Mouse (Mus musculus): Measurements from ENCODE around the gene Cables2. TPM values are rescaled to one million over a fixed set of nuclear protein-coding genes. Genes with fewer than 3 reads are reported as not detected.

The Cables2 gene
- polyA plus RNA-seq, 1 experiment from 2014 or later, result 29.6 TPM

GRCm38 (mm10) chr2:180302201-180302600 is 28.9 kb upstream of the Cables2 start:
- no peak overlapping the region for H3K4me3 ChIP-seq
- no peak for ATAC-seq (ENCODE audit: low FRiP score, low read depth)
- no peak overlapping the region for H3K4me2 ChIP-seq
- no peaks in the 10 kb centered on the region for H3K36me3 ChIP-seq
- H3K9me3 ChIP-seq, result no peaks in the 10 kb centered on the region
- 81% methylated on average over 4 of the region's 4 CpGs for WGBS
- no peaks in the 10 kb centered on the region for H3K4me1 ChIP-seq (replicated peaks)
- no peaks in the 10 kb centered on the region for H3K27me3 ChIP-seq
- H3K27ac ChIP-seq (replicated peaks), result no peak overlapping the region
- no peak overlapping the region for H3K9ac ChIP-seq

DNA sequence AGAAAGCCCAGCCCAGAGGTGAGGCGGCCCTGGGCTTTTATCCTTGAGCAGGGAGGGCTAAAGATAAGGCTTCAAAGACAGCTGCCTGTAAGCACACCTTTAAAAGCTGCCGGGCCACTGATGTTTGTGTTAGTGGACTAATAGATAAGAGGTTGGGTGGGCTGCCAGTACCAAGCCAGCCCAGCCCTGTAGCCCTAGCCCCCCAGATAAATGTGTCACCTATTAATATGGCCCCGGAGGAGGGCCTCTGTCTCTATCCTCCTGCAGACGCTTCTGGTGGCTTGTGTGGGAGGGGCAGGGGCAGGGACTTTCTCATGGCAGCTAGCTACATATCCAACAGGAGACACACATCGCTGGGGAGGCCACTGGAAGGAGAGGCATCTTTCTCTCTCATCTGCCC is 27.5 kb upstream of the Cables2 start:
- no peak overlapping the region for H3K4me2 ChIP-seq
- H3K27ac ChIP-seq (replicated peaks), result no peak overlapping the region
- ATAC-seq (ENCODE audit: low FRiP score, low read depth), result no peak
- no peak overlapping the region for H3K9ac ChIP-seq
- H3K9me3 ChIP-seq, result no peaks in the 10 kb centered on the region
- H3K4me1 ChIP-seq (replicated peaks), result no peaks in the 10 kb centered on the region
- 62% methylated on average over 5 of the region's 5 CpGs for WGBS
- H3K36me3 ChIP-seq, result no peaks in the 10 kb centered on the region
- H3K4me3 ChIP-seq, result no peak overlapping the region
- H3K27me3 ChIP-seq, result no peaks in the 10 kb centered on the region

GRCm38 (mm10) chr2:180300252-180300651 is 27.0 kb upstream of the Cables2 start:
- no peak for ATAC-seq (ENCODE audit: low FRiP score, low read depth)
- H3K36me3 ChIP-seq, result no peaks in the 10 kb centered on the region
- no peaks in the 10 kb centered on the region for H3K9me3 ChIP-seq
- H3K27me3 ChIP-seq, result no peaks in the 10 kb centered on the region
- H3K4me1 ChIP-seq (replicated peaks), result no peaks in the 10 kb centered on the region
- no peak overlapping the region for H3K9ac ChIP-seq
- H3K27ac ChIP-seq (replicated peaks), result no peak overlapping the region
- no peak overlapping the region for H3K4me3 ChIP-seq
- 82% methylated on average over 2 of the region's 2 CpGs for WGBS
- H3K4me2 ChIP-seq, result no peak overlapping the region

- no peaks in the 10 kb centered on the region for H3K27me3 ChIP-seq
- H3K9ac ChIP-seq, result no peak overlapping the region
- no peak overlapping the region for H3K27ac ChIP-seq (replicated peaks)
- H3K4me3 ChIP-seq, result no peak overlapping the region
- H3K4me2 ChIP-seq, result no peak overlapping the region
- H3K9me3 ChIP-seq, result no peaks in the 10 kb centered on the region
- no peaks in the 10 kb centered on the region for H3K36me3 ChIP-seq
- H3K4me1 ChIP-seq (replicated peaks), result no peaks in the 10 kb centered on the region
- WGBS, result 77% methylated on average over 8 of the region's 8 CpGs
- no peak for ATAC-seq (ENCODE audit: low FRiP score, low read depth)
These were observed 19.6 kb upstream of the Cables2 start for GRCm38 (mm10) chr2:180292906-180293305.

DNA sequence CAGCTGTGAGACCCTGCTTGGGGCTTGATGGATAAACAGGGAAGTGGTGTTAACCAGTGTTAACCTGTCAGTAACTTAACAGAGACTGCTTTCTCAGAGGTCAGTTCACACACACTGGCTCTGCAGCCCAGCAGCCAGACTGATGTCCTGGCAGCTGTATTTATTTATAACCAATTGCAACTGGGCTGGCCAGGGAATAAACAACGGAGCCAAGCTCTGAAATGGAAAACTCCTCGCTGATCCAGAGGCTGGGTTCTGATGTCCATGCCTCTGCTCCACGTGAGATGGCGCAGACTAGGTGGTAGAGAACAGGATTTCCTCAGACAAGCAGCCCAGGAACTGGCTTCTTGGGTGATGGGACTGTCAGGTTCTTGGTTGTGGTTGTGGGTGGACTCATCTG is 18.7 kb upstream of the Cables2 start:
- no peaks in the 10 kb centered on the region for H3K27me3 ChIP-seq
- H3K4me1 ChIP-seq (replicated peaks), result no peaks in the 10 kb centered on the region
- no peak for ATAC-seq (ENCODE audit: low FRiP score, low read depth)
- no peak overlapping the region for H3K9ac ChIP-seq
- H3K9me3 ChIP-seq, result no peaks in the 10 kb centered on the region
- H3K27ac ChIP-seq (replicated peaks), result no peak overlapping the region
- no peaks in the 10 kb centered on the region for H3K36me3 ChIP-seq
- no peak overlapping the region for H3K4me3 ChIP-seq
- no peak overlapping the region for H3K4me2 ChIP-seq
- 77% methylated on average over 4 of the region's 4 CpGs for WGBS

DNA sequence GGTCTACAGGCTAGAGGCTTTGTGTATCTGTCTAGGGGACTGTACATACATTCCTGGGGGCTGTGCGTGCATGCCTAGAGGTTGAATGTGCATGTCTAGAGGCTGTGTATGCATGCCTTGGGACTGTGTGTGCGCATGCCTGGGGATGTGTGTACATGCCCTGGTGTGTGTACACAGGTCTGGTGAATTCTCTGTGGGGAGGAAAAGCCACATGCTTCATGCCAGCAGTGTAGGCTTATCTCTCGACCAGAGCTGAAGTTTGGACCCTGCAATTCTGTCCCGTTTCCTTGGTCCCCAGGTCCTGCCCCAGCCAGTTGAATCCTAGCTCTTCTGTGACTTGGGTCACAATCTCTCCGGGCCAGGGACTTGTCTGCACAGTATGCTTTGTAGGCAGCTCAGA is 18.3 kb upstream of the Cables2 start:
- H3K4me2 ChIP-seq, result no peak overlapping the region
- no peaks in the 10 kb centered on the region for H3K36me3 ChIP-seq
- ATAC-seq (ENCODE audit: low FRiP score, low read depth), result no peak
- no peaks in the 10 kb centered on the region for H3K4me1 ChIP-seq (replicated peaks)
- no peak overlapping the region for H3K27ac ChIP-seq (replicated peaks)
- H3K27me3 ChIP-seq, result no peaks in the 10 kb centered on the region
- no peak overlapping the region for H3K9ac ChIP-seq
- H3K9me3 ChIP-seq, result no peaks in the 10 kb centered on the region
- no peak overlapping the region for H3K4me3 ChIP-seq
- WGBS, result 86% methylated on average over 5 of the region's 5 CpGs

DNA sequence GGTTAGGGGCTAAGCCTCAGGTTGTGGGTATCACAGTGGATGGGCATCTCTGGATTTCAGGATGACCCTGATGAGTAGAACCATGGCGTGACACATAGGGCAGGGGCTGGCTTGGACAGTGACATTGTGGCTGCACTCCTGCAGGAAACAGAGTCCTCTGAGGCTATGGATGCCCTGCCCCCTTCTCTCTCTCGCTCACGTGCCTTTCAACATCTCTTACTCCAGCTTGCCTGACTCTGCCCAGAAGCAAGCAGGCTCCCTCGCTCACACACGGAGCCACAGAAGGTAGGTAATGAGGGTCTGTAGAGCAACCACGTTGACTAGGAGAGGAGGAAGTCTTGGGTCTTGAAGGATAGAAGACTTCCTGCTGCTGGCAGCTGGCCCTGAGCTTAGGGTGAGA is 17.2 kb upstream of the Cables2 start:
- Histone ChIP-seq H3K4me1 (replicated peaks) (no peaks in the 10 kb centered on the region), H3K9me3 (no peaks in the 10 kb centered on the region), H3K9ac (no peak overlapping the region), H3K36me3 (no peaks in the 10 kb centered on the region), H3K4me3 (no peak overlapping the region), H3K4me2 (no peak overlapping the region), H3K27ac (replicated peaks) (no peak overlapping the region), H3K27me3 (no peaks in the 10 kb centered on the region)
- no peak for ATAC-seq (ENCODE audit: low FRiP score, low read depth)
- 74% methylated on average over 6 of the region's 6 CpGs for WGBS

- no peaks in the 10 kb centered on the region for H3K9me3 ChIP-seq
- no peak within 1 kb of the TSS for H3K27ac ChIP-seq (replicated peaks)
- H3K4me1 ChIP-seq (replicated peaks), result no peaks in the 10 kb centered on the region
- no peak within 1 kb of the TSS for H3K9ac ChIP-seq
- no peak for ATAC-seq (ENCODE audit: low FRiP score, low read depth)
- no peaks in the 10 kb centered on the region for H3K27me3 ChIP-seq
- 54% methylated on average over 16 of the region's 16 CpGs for WGBS
- no peak within 1 kb of the TSS for H3K4me2 ChIP-seq
- no peaks in the 10 kb centered on the region for H3K36me3 ChIP-seq
- H3K4me3 ChIP-seq, result no peak within 1 kb of the TSS
These were observed 16.3 kb upstream of the Cables2 start, which contains the start of gene Rbbp8nl for GRCm38 (mm10) chr2:180289440-180290108. Gene Rbbp8nl, minus strand, starts transcription at chr2:180289879.

DNA sequence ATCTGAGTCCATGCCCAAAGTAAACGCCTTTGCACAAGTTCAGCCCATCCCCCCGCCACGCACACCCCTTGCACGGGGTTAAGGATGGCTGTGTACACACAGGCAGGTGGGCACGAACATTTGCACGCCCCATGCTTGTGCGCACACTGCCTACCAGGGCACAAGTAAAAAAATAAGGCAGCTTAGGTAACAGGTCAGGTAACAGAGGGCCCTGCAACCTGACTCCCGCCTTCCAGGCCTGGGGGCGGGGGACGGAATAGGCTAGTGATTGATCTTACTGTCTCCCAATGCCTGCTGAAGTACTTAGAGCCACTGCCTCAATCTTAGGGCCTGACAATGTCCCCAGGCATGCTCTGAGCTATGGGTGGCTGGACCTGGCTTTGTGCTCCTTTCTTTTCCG is 15.7 kb upstream of the Cables2 start:
- Histone ChIP-seq H3K36me3 (no peaks in the 10 kb centered on the region), H3K9ac (no peak overlapping the region), H3K27ac (replicated peaks) (no peak overlapping the region), H3K4me1 (replicated peaks) (no peaks in the 10 kb centered on the region), H3K4me2 (no peak overlapping the region), H3K9me3 (no peaks in the 10 kb centered on the region), H3K27me3 (no peaks in the 10 kb centered on the region), H3K4me3 (no peak overlapping the region)
- no peak for ATAC-seq (ENCODE audit: low FRiP score, low read depth)
- 62% methylated on average over 11 of the region's 11 CpGs for WGBS

GRCm38 (mm10) chr2:180279321-180279720 is 6.0 kb upstream of the Cables2 start:
- 0 out of 2 replicates have a peak, but pooled peaks cover 2% of the 10 kb centered on the region for H3K4me1 ChIP-seq (replicated peaks)
- H3K4me3 ChIP-seq, result no peak overlapping the region
- no peaks in the 10 kb centered on the region for H3K36me3 ChIP-seq
- H3K27ac ChIP-seq (replicated peaks), result no peak overlapping the region
- ATAC-seq (ENCODE audit: low FRiP score, low read depth), result no peak
- H3K9me3 ChIP-seq, result no peaks in the 10 kb centered on the region
- peaks cover 8% of the 10 kb centered on the region for H3K27me3 ChIP-seq
- no peak overlapping the region for H3K9ac ChIP-seq
- WGBS, result 82% methylated on average over 8 of the region's 8 CpGs
- no peak overlapping the region for H3K4me2 ChIP-seq

DNA sequence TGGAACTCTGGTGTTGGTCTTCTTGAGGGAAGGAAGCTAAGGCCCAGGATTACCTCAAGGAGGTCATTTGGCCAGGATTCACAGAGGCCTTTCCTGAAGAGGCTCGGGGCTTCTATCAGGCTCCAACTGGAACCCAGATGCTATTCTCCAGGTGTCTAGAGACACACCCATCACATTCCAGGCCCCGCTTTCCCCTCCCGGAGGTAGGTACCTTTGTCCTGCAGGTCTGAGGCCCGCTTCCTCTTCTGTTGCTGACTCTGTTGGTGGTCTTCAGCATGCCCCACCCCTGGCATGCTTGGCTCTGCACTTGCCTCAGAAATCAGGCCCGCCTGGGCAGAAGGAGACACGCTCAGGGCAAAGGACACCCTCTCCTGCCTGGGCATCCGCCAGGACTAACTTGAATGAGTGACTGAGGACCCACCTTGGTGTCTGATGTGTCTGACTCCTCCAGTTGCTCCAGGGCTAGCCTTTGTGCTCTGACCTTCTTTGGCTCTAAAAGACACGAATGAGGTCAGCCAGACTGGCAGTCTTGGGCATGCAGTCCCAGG is 4.6 kb upstream of the Cables2 start:
- peaks cover 6% of the 10 kb centered on the region; the same call in 1 of the 2 replicates for H3K4me1 ChIP-seq (replicated peaks)
- ATAC-seq (ENCODE audit: low FRiP score, low read depth), result no peak
- H3K36me3 ChIP-seq, result no peaks in the 10 kb centered on the region
- no peaks in the 10 kb centered on the region for H3K9me3 ChIP-seq
- 78% methylated on average over 8 of the region's 8 CpGs for WGBS
- H3K4me2 ChIP-seq, result no peak overlapping the region
- H3K27ac ChIP-seq (replicated peaks), result no peak overlapping the region
- peaks cover 8% of the 10 kb centered on the region for H3K27me3 ChIP-seq
- no peak overlapping the region for H3K4me3 ChIP-seq
- H3K9ac ChIP-seq, result no peak overlapping the region

DNA sequence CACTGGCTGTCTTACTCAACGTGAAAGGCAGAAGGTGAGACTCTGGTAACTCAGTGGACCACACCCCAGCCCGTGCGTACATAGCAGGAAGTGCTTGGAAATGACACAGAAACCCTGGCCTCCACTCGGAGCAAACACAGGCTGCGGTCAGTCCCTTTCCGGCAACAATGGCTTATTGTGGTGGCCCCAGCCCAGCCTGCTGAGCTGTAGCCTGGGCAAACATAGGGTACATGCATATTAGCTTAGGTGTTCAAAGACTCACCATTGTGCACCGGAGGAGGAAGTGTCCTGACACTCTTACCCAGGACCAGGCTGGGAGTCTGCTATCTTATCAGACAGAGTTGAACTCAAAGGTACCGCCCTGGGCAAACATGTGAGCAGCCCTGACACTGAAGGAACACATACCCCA is 3.6 kb upstream of the Cables2 start:
- H3K9ac ChIP-seq, result no peak overlapping the region
- no peaks in the 10 kb centered on the region for H3K9me3 ChIP-seq
- peaks cover 15% of the 10 kb centered on the region for H3K4me1 ChIP-seq (replicated peaks)
- peaks cover 8% of the 10 kb centered on the region for H3K27me3 ChIP-seq
- no peaks in the 10 kb centered on the region for H3K36me3 ChIP-seq
- no peak for ATAC-seq (ENCODE audit: low FRiP score, low read depth)
- 76% methylated on average over 8 of the region's 8 CpGs for WGBS
- H3K4me2 ChIP-seq, result no peak overlapping the region
- H3K27ac ChIP-seq (replicated peaks), result no peak overlapping the region
- no peak overlapping the region for H3K4me3 ChIP-seq

DNA sequence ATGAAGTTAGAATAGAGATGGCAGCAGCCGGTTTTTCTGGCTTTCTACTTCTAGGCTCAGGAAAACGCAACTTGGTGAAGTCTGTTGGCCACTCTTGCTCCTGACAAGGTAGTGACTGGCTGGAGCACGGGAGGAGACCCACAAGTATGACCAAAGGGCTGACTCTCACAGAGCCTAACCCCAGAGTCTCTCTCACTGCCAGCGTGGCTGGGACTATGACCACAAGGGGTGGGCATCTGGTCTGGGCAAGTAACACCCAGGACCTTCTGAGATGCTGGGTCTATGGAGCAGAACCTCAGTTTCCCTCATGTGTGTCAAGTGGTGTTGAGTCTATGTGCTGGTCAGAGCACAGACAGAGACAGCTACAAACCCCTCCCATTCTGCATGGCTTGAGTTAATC is 3.1 kb upstream of the Cables2 start:
- Histone ChIP-seq H3K27ac (replicated peaks) (no peak overlapping the region), H3K36me3 (no peaks in the 10 kb centered on the region), H3K4me1 (replicated peaks) (peaks cover 20% of the 10 kb centered on the region), H3K4me3 (no peak overlapping the region), H3K4me2 (no peak overlapping the region), H3K9ac (no peak overlapping the region), H3K27me3 (peaks cover 8% of the 10 kb centered on the region), H3K9me3 (no peaks in the 10 kb centered on the region)
- 61% methylated on average over 4 of the region's 4 CpGs for WGBS
- no peak for ATAC-seq (ENCODE audit: low FRiP score, low read depth)
